Mouse (Mus musculus) adrenal gland, postnatal 4 days (tissue): ENCODE data around the gene Cdca7l. TPM values are rescaled to one million over a fixed set of nuclear protein-coding genes. Genes with fewer than 3 reads are reported as not detected.
"Not testable (repeated sequence)": the region's sequence is repeated elsewhere in the genome, so short reads cannot be mapped to it uniquely, and the experiment has no call there.

Experiments
- DNase-seq, 2 experiments: peaks; one replicate each; pipeline ENCODE4 v3.0.0; 2021 to 2022; ENCODE audit warnings: low spot score in 2 of 2, mixed read lengths in 2 of 2
- long read RNA-seq, 2 experiments: library from polyadenylated mRNA; stranded (forward); transcript quantifications; one replicate each; pipeline ENCODE4 v2.0.0; 2021
- total RNA-seq, 2 experiments: library from RNA; stranded (reverse); gene quantifications; 2 replicates each; pipeline ENCODE4 v1.2.3; 2021

Cdca7l gene
- total RNA-seq = 10 to 100 TPM; 20.2 to 21.8 TPM
- long read RNA-seq, experiment 1, partial matches to known transcripts = 2 of 14 reads
- long read RNA-seq, experiment 1, other reads (novel, unspliced or antisense) = 8 of 14 reads
- long read RNA-seq, experiment 2, transcript Cdca7l-201 (10 exons, 2,957 nt) = major isoform, 14 of 37 reads
- long read RNA-seq, experiment 2, partial matches to known transcripts = 2 of 37 reads
- long read RNA-seq, experiment 2, other reads (novel, unspliced or antisense) = 21 of 37 reads

- DNase-seq = not testable (repeated sequence)
Observed at GRCm38 (mm10) chr12:117803989-117804388, at the start of gene Cdca7l. Gene Cdca7l (plus strand): TSS chr12:117804289.

GRCm38 (mm10) chr12:117756010-117756409, 48.1 kb upstream of the Cdca7l start:
- DNase-seq = no peak

- DNase-seq = no peak
Observed at GRCm38 (mm10) chr12:117760373-117760772, 43.7 kb upstream of the Cdca7l start.

- DNase-seq = no peak
Observed at GRCm38 (mm10) chr12:117760846-117761245, 43.2 kb upstream of the Cdca7l start.

- DNase-seq = no peak
Observed at GRCm38 (mm10) chr12:117761698-117762097, 42.4 kb upstream of the Cdca7l start.

- DNase-seq = no peak
Observed at GRCm38 (mm10) chr12:117763247-117763646, 40.8 kb upstream of the Cdca7l start.

- DNase-seq = peak in 1 of 2 experiments; percentile 46
Observed at GRCm38 (mm10) chr12:117764839-117765238, 39.2 kb upstream of the Cdca7l start.

GRCm38 (mm10) chr12:117769113-117769512, 35.0 kb upstream of the Cdca7l start:
- DNase-seq = peak; percentile 20 to 53

GRCm38 (mm10) chr12:117770211-117770610, 33.9 kb upstream of the Cdca7l start:
- no peak for DNase-seq

GRCm38 (mm10) chr12:117771156-117771555, 32.9 kb upstream of the Cdca7l start:
- no peak for DNase-seq

GRCm38 (mm10) chr12:117772638-117773037, 31.5 kb upstream of the Cdca7l start:
- peak; percentile 32 to 54 for DNase-seq

GRCm38 (mm10) chr12:117776841-117777240, 27.2 kb upstream of the Cdca7l start:
- DNase-seq = no peak

GRCm38 (mm10) chr12:117781360-117781759, 22.7 kb upstream of the Cdca7l start:
- no peak for DNase-seq

- DNase-seq = no peak
Observed at GRCm38 (mm10) chr12:117783426-117783825, 20.7 kb upstream of the Cdca7l start.

- DNase-seq = no peak
Observed at GRCm38 (mm10) chr12:117786621-117787020, 17.5 kb upstream of the Cdca7l start.

GRCm38 (mm10) chr12:117788513-117789011, 15.5 kb upstream of the Cdca7l start:
- DNase-seq = no peak

GRCm38 (mm10) chr12:117789017-117789416, 15.1 kb upstream of the Cdca7l start:
- no peak for DNase-seq

- no peak for DNase-seq
Observed at GRCm38 (mm10) chr12:117795303-117795702, 8.8 kb upstream of the Cdca7l start.

- DNase-seq = no peak
Observed at GRCm38 (mm10) chr12:117805576-117805975, 1.5 kb downstream of the Cdca7l start.

GRCm38 (mm10) chr12:117806007-117806451, 1.9 kb downstream of the Cdca7l start:
- no peak for DNase-seq

GRCm38 (mm10) chr12:117806470-117806869, 2.4 kb downstream of the Cdca7l start:
- DNase-seq = no peak

- no peak for DNase-seq
Observed at GRCm38 (mm10) chr12:117807637-117808036, 3.5 kb downstream of the Cdca7l start.
